Mouse (Mus musculus) forebrain, embryonic 14.5 days (tissue): ENCODE measurements at regions not wholly inside any gene's neighbourhood (a gene's known extent, or its start where the extent isn't known, plus 50 kb on each side); places are given as distances from the start of the nearest gene placed in this dataset.
A peak's percentile ranks its signal among the peaks of the same experiment; 100 is the strongest.

Source experiments
- ATAC-seq: fragments of 200-750 bp; cut with Nextera tagmentation; 2 replicates; pipeline ENCODE4 v1.8.0; 2017; ENCODE audit warnings: mild to moderate bottlenecking, moderate library complexity
- DNase-seq: peaks from one replicate; pipeline ENCODE4 v3.0.0-alpha.2; 2015; ENCODE audit warnings: low spot score
- H3K27ac ChIP-seq: fragments of 300-500 bp; sonication (generic); 2 replicates; pipeline ENCODE4 v1.5.1; 2014; ENCODE audit warnings: low read depth, mild to moderate bottlenecking, control low read depth, low read length, moderate library complexity
- H3K27me3 ChIP-seq: fragments of 300-500 bp; sonication (generic); replicated peaks from 2 replicates; pipeline ENCODE4 v1.6.1; 2014; ENCODE audit warnings: low read length, control low read depth, mixed read lengths; ENCODE audit not compliant: control insufficient read depth, insufficient read depth
- H3K36me3 ChIP-seq: fragments of 300-500 bp; sonication (generic); 2 replicates; pipeline ENCODE4 v1.6.1; 2014; ENCODE audit warnings: low read length, control low read depth; ENCODE audit not compliant: control insufficient read depth, insufficient read depth
- H3K4me1 ChIP-seq: fragments of 300-500 bp; sonication (generic); 2 replicates; pipeline ENCODE4 v1.6.1; 2014; ENCODE audit warnings: antibody characterized with exemption, low read length, control low read depth; ENCODE audit not compliant: control insufficient read depth, insufficient read depth
- H3K4me2 ChIP-seq: fragments of 300-500 bp; sonication (generic); 2 replicates; pipeline ENCODE4 v1.6.1; 2014; ENCODE audit warnings: mild to moderate bottlenecking, control low read depth, low read length
- H3K4me3 ChIP-seq: fragments of 300-500 bp; sonication (generic); 2 replicates; pipeline ENCODE4 v1.5.1; 2014; ENCODE audit warnings: low read depth, low read length, control low read depth
- H3K9ac ChIP-seq: fragments of 300-500 bp; sonication (generic); 2 replicates; pipeline ENCODE4 v1.6.1; 2014; ENCODE audit warnings: mild to moderate bottlenecking, low read length, control low read depth, moderate library complexity
- H3K9me3 ChIP-seq: fragments of 300-500 bp; sonication (generic); replicated peaks from 2 replicates; pipeline ENCODE4 v1.6.1; 2016; ENCODE audit warnings: low read length, control low read depth, mixed read lengths; ENCODE audit not compliant: control insufficient read depth
- WGBS: fragments of 180-500 bp; shearing (Covaris S2); extraction: QIAGEN DNeasy Blood & Tissue Kit; methylation state at CpG from one replicate; pipeline ENCODE4 v1.1.7; 2014; 5-methylcytosine and 5-hydroxymethylcytosine counted together

DNA sequence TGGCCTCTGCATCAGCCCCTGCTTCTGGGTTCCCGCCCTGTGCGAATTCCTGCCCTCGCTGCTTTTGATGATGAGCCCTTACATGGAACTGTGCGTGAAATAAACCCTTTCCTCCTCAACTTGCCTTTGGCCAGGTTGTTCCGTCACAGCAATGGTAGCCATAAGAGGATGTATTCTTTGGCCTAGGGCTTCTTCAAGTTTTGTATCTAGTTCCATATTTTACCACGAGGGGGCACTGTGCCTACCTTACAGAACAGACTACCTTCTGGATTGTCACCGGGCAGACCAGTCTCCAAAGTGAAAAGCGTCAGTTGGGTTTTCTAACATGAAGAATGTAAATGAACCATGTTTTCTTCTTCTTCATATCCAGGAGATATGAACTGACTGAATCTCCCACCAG, 58.7 kb upstream of the Prkcq start:
- Histone ChIP-seq H3K4me2 (no peak overlapping the region), H3K27me3 (no peaks in the 10 kb centered on the region), H3K36me3 (no peaks in the 10 kb centered on the region), H3K27ac (no peak overlapping the region), H3K4me3 (no peak overlapping the region), H3K9ac (no peak overlapping the region), H3K9me3 (no peaks in the 10 kb centered on the region), H3K4me1 (no peaks in the 10 kb centered on the region)
- ATAC-seq (peak; percentile 54; the same call in 1 of the 2 replicates), DNase-seq (peak; percentile 74)
- WGBS = 40% methylated on average over 8 of the region's 8 CpGs

DNA sequence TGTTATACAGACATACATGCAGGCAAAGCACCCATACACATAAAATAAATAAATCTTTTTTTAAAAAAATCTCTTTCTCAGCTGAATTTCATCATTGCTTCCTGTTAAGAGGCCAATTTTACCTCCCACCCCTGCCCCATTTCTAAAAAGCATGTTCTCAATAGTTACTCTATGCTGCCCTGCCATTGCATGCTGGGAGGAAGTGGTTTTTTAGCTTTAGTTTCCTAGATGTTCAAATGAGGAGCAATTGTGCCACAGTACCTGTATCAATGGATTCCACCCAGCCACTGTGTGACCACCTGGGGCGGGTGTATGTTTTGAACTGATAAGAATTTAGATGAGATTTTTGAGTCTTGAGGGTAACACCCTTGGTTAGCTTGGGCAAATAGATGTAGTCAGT, 53.3 kb upstream of the Prkcq start:
- Histone ChIP-seq H3K27ac (no peak overlapping the region), H3K27me3 (no peaks in the 10 kb centered on the region), H3K4me1 (no peaks in the 10 kb centered on the region), H3K9ac (no peak overlapping the region), H3K9me3 (no peaks in the 10 kb centered on the region), H3K4me3 (no peak overlapping the region), H3K4me2 (no peak overlapping the region), H3K36me3 (no peaks in the 10 kb centered on the region)
- WGBS = 88% methylated on average over 1 of the region's 1 CpGs
- ATAC-seq = no peak
- no peak for DNase-seq

DNA sequence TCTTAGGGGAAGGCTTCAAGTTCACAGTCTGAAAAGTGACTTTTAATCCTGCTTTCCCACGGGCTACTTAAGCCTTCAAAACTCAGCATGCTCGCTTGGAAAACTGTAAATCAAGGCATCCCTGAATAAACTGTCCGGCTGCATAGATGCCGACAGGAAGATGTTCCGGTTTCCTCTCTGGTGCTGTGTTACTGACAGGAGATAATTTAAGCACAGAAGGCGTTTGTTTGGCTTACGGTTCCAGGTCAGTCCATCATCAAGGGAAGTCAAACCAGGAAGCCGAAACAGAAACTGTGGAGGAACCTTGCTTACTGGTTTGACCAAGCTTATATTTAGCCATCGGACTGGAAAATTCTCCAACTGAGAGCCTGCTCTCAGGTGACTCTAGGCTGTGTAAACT, 52.6 kb upstream of the Prkcq start:
- DNase-seq (no peak), ATAC-seq (no peak)
- Histone ChIP-seq H3K9ac (no peak overlapping the region), H3K4me1 (no peaks in the 10 kb centered on the region), H3K9me3 (no peaks in the 10 kb centered on the region), H3K27ac (no peak overlapping the region), H3K27me3 (no peaks in the 10 kb centered on the region), H3K4me3 (no peak overlapping the region), H3K36me3 (no peaks in the 10 kb centered on the region), H3K4me2 (no peak overlapping the region)
- WGBS = 86% methylated on average over 9 of the region's 9 CpGs
